Mouse (Mus musculus) bone marrow, adult 2 months (tissue): ENCODE data around the gene Ildr1.

Source experiments
- CTCF ChIP-seq: fragments of 200-500 bp; IDR thresholded peaks from 2 replicates; pipeline ENCODE4 v1.5.1; 2011; ENCODE audit warnings: low read length, control low read depth; ENCODE audit not compliant: control insufficient read depth, insufficient read depth
- POLR2A ChIP-seq: fragments of 200-500 bp; IDR thresholded peaks from 2 replicates; pipeline ENCODE4 v1.6.1; 2011; ENCODE audit warnings: low read depth, mild to moderate bottlenecking, control low read depth, low read length, borderline replicate concordance; ENCODE audit not compliant: control insufficient read depth

GRCm38 (mm10) chr16:36739404-36739930, 45.7 kb downstream of the Ildr1 start:
- no peak for TF ChIP-seq POLR2A
- no peak for TF ChIP-seq CTCF
